Mouse (Mus musculus): ENCODE data around the gene Phc2. TPM values are rescaled to one million over a fixed set of nuclear protein-coding genes. Genes with fewer than 3 reads are reported as not detected.

Phc2 gene
- polyA plus RNA-seq, 1 experiment from 2014 or later, result 28.5 TPM

- WGBS, result 54% methylated on average over 14 of the region's 15 CpGs
- peaks cover 4% of the 10 kb centered on the region; the same call in 1 of the 2 replicates for H3K27me3 ChIP-seq
- peaks cover 6% of the 10 kb centered on the region; the same call in 1 of the 2 replicates for H3K4me1 ChIP-seq (replicated peaks)
- H3K4me3 ChIP-seq, result no peak overlapping the region
- H3K36me3 ChIP-seq, result no peaks in the 10 kb centered on the region
- H3K9ac ChIP-seq, result no peak overlapping the region
- ATAC-seq (replicated peaks; ENCODE audit: insufficient number of reproducible peaks, insufficient read depth, low FRiP score, low read depth), result no peak
- no peaks in the 10 kb centered on the region for H3K9me3 ChIP-seq (replicated peaks)
- no peak overlapping the region for H3K4me2 ChIP-seq
- H3K27ac ChIP-seq, result no peak overlapping the region
These were observed 37.8 kb downstream of the Phc2 start for GRCm38 (mm10) chr4:128692149-128692925.

- Histone ChIP-seq H3K27me3 (peaks cover 4% of the 10 kb centered on the region; the same call in 1 of the 2 replicates), H3K36me3 (no peaks in the 10 kb centered on the region), H3K9me3 (replicated peaks) (no peaks in the 10 kb centered on the region), H3K9ac (no peak overlapping the region), H3K4me1 (replicated peaks) (peaks cover 12% of the 10 kb centered on the region; the same call in 1 of the 2 replicates), H3K27ac (no peak overlapping the region), H3K4me2 (no peak overlapping the region), H3K4me3 (no peak overlapping the region)
- 57% methylated on average over 5 of the region's 5 CpGs for WGBS
- ATAC-seq (replicated peaks; ENCODE audit: insufficient number of reproducible peaks, insufficient read depth, low FRiP score, low read depth), result no peak
These were observed 38.7 kb downstream of the Phc2 start for GRCm38 (mm10) chr4:128693207-128693606.

GRCm38 (mm10) chr4:128694315-128694714 is 39.8 kb downstream of the Phc2 start:
- H3K4me2 ChIP-seq, result no peak overlapping the region
- H3K9me3 ChIP-seq (replicated peaks), result no peaks in the 10 kb centered on the region
- ATAC-seq (replicated peaks; ENCODE audit: insufficient number of reproducible peaks, insufficient read depth, low FRiP score, low read depth), result no peak
- peaks cover 12% of the 10 kb centered on the region; the same call in 1 of the 2 replicates for H3K4me1 ChIP-seq (replicated peaks)
- H3K9ac ChIP-seq, result no peak overlapping the region
- H3K36me3 ChIP-seq, result no peaks in the 10 kb centered on the region
- H3K27ac ChIP-seq, result no peak overlapping the region
- H3K4me3 ChIP-seq, result no peak overlapping the region
- peaks cover 4% of the 10 kb centered on the region; the same call in 1 of the 2 replicates for H3K27me3 ChIP-seq

- Histone ChIP-seq H3K27me3 (peaks cover 7% of the 10 kb centered on the region; the same call in 1 of the 2 replicates), H3K9me3 (replicated peaks) (no peaks in the 10 kb centered on the region), H3K9ac (no peak overlapping the region), H3K4me2 (no peak overlapping the region), H3K27ac (no peak overlapping the region), H3K4me3 (no peak overlapping the region), H3K36me3 (no peaks in the 10 kb centered on the region), H3K4me1 (replicated peaks) (peaks cover 12% of the 10 kb centered on the region; the same call in 1 of the 2 replicates)
- ATAC-seq (replicated peaks; ENCODE audit: insufficient number of reproducible peaks, insufficient read depth, low FRiP score, low read depth), result no peak
- WGBS, result 63% methylated on average over 7 of the region's 7 CpGs
These were observed 40.6 kb downstream of the Phc2 start for GRCm38 (mm10) chr4:128695149-128695548.

- peak; percentile 54 for ATAC-seq (replicated peaks; ENCODE audit: insufficient number of reproducible peaks, insufficient read depth, low FRiP score, low read depth)
- Histone ChIP-seq H3K27me3 (peaks cover 13% of the 10 kb centered on the region; the same call in 1 of the 2 replicates), H3K4me2 (no peak overlapping the region), H3K9ac (no peak overlapping the region), H3K27ac (peak overlapping the region; percentile 50), H3K36me3 (no peaks in the 10 kb centered on the region), H3K4me3 (no peak overlapping the region), H3K9me3 (replicated peaks) (no peaks in the 10 kb centered on the region), H3K4me1 (replicated peaks) (peaks cover 8% of the 10 kb centered on the region; the same call in 1 of the 2 replicates)
- WGBS, result 49% methylated on average over 12 of the region's 12 CpGs
These were observed 43.7 kb downstream of the Phc2 start for GRCm38 (mm10) chr4:128698011-128698861.

GRCm38 (mm10) chr4:128699916-128700315 is 45.4 kb downstream of the Phc2 start:
- Histone ChIP-seq H3K36me3 (no peaks in the 10 kb centered on the region), H3K4me2 (no peak overlapping the region), H3K4me1 (replicated peaks) (peaks cover 8% of the 10 kb centered on the region; the same call in 1 of the 2 replicates), H3K9ac (no peak overlapping the region), H3K9me3 (replicated peaks) (no peaks in the 10 kb centered on the region), H3K27me3 (peaks cover 17% of the 10 kb centered on the region), H3K27ac (no peak overlapping the region), H3K4me3 (no peak overlapping the region)
- no peak for ATAC-seq (replicated peaks; ENCODE audit: insufficient number of reproducible peaks, insufficient read depth, low FRiP score, low read depth)
- 84% methylated on average over 4 of the region's 4 CpGs for WGBS

GRCm38 (mm10) chr4:128700543-128700942 is 46.0 kb downstream of the Phc2 start:
- WGBS, result 48% methylated on average over 2 of the region's 2 CpGs
- Histone ChIP-seq H3K36me3 (no peaks in the 10 kb centered on the region), H3K9ac (no peak overlapping the region), H3K4me2 (no peak overlapping the region), H3K27ac (no peak overlapping the region), H3K4me3 (no peak overlapping the region), H3K4me1 (replicated peaks) (peaks cover 8% of the 10 kb centered on the region; the same call in 1 of the 2 replicates), H3K27me3 (peaks cover 23% of the 10 kb centered on the region), H3K9me3 (replicated peaks) (no peaks in the 10 kb centered on the region)
- no peak for ATAC-seq (replicated peaks; ENCODE audit: insufficient number of reproducible peaks, insufficient read depth, low FRiP score, low read depth)

GRCm38 (mm10) chr4:128705138-128705720 is 50.7 kb downstream of the Phc2 start:
- Histone ChIP-seq H3K4me3 (no peak overlapping the region), H3K27me3 (peaks cover 57% of the 10 kb centered on the region), H3K9me3 (replicated peaks) (no peaks in the 10 kb centered on the region), H3K9ac (no peak overlapping the region), H3K4me1 (replicated peaks) (peaks cover 13% of the 10 kb centered on the region), H3K27ac (no peak overlapping the region), H3K36me3 (no peaks in the 10 kb centered on the region), H3K4me2 (no peak overlapping the region)
- no peak for ATAC-seq (replicated peaks; ENCODE audit: insufficient number of reproducible peaks, insufficient read depth, low FRiP score, low read depth)
- WGBS, result 85% methylated on average over 15 of the region's 15 CpGs

- Histone ChIP-seq H3K4me1 (replicated peaks) (peaks cover 19% of the 10 kb centered on the region), H3K9ac (no peak overlapping the region), H3K27me3 (peaks cover 61% of the 10 kb centered on the region), H3K27ac (no peak overlapping the region), H3K36me3 (no peaks in the 10 kb centered on the region), H3K9me3 (replicated peaks) (no peaks in the 10 kb centered on the region), H3K4me3 (no peak overlapping the region), H3K4me2 (0 out of 2 replicates have a peak overlapping the region, but pooled peaks have one; percentile 3)
- ATAC-seq (replicated peaks; ENCODE audit: insufficient number of reproducible peaks, insufficient read depth, low FRiP score, low read depth), result peak; percentile 55
- 5% methylated on average over 9 of the region's 9 CpGs for WGBS
These were observed 52.1 kb downstream of the Phc2 start for GRCm38 (mm10) chr4:128706626-128707025.

- Histone ChIP-seq H3K4me1 (replicated peaks) (peaks cover 26% of the 10 kb centered on the region), H3K4me3 (no peak overlapping the region), H3K9me3 (replicated peaks) (no peaks in the 10 kb centered on the region), H3K36me3 (no peaks in the 10 kb centered on the region), H3K27me3 (peaks cover 61% of the 10 kb centered on the region), H3K4me2 (no peak overlapping the region), H3K9ac (no peak overlapping the region), H3K27ac (no peak overlapping the region)
- no peak for ATAC-seq (replicated peaks; ENCODE audit: insufficient number of reproducible peaks, insufficient read depth, low FRiP score, low read depth)
- 45% methylated on average over 4 of the region's 4 CpGs for WGBS
These were observed 52.9 kb downstream of the Phc2 start for GRCm38 (mm10) chr4:128707384-128707783.

Data from heart, embryonic 15.5 days (tissue).